Mouse (Mus musculus) left cerebral cortex, adult 9 months (tissue): ENCODE data around the gene Dph3.
A peak's percentile ranks its signal among the peaks of the same experiment; 100 is the strongest.

Source experiments
- DNase-seq, 2 experiments: peaks; one replicate each; pipeline ENCODE4 v3.0.0; 2022; ENCODE audit warnings: low spot score in 2 of 2

Dph3 gene

GRCm38 (mm10) chr14:32084761-32085485, 606 bp downstream of the Dph3 start, which contains the start of gene Oxnad1:
TSS of gene Oxnad1 (plus strand) at chr14:32085374.
- DNase-seq: no peak

GRCm38 (mm10) chr14:32083466-32083865, 2.1 kb downstream of the Dph3 start:
- DNase-seq: no peak

GRCm38 (mm10) chr14:32082891-32083290, 2.6 kb downstream of the Dph3 start:
- no peak for DNase-seq

GRCm38 (mm10) chr14:32081026-32081425, 4.5 kb downstream of the Dph3 start:
- DNase-seq: peak in 1 of 2 experiments; percentile 21

GRCm38 (mm10) chr14:32076896-32077575, 8.5 kb downstream of the Dph3 start:
- DNase-seq: peak in 1 of 2 experiments; percentile 55

- DNase-seq: no peak
Measured at GRCm38 (mm10) chr14:32073901-32074300, 11.6 kb downstream of the Dph3 start.

- peak; percentile 59 to 77 for DNase-seq
Measured at GRCm38 (mm10) chr14:32073211-32073685, 12.3 kb downstream of the Dph3 start.

- no peak for DNase-seq
Measured at GRCm38 (mm10) chr14:32072807-32073206, 12.7 kb downstream of the Dph3 start.

GRCm38 (mm10) chr14:32061398-32061797, 24.1 kb downstream of the Dph3 start:
- DNase-seq: no peak

- DNase-seq: no peak
Measured at GRCm38 (mm10) chr14:32057664-32058063, 27.9 kb downstream of the Dph3 start.

- DNase-seq: no peak
Measured at GRCm38 (mm10) chr14:32056675-32057074, 28.9 kb downstream of the Dph3 start.

GRCm38 (mm10) chr14:32055781-32056180, 29.7 kb downstream of the Dph3 start:
- no peak for DNase-seq

- DNase-seq: no peak
Measured at GRCm38 (mm10) chr14:32054788-32055187, 30.7 kb downstream of the Dph3 start.

- DNase-seq: no peak
Measured at GRCm38 (mm10) chr14:32053895-32054294, 31.6 kb downstream of the Dph3 start.

- DNase-seq: no peak
Measured at GRCm38 (mm10) chr14:32050171-32050570, 35.4 kb downstream of the Dph3 start.

GRCm38 (mm10) chr14:32046357-32046756, 39.2 kb downstream of the Dph3 start:
- no peak for DNase-seq

GRCm38 (mm10) chr14:32042108-32042507, 43.4 kb downstream of the Dph3 start:
- DNase-seq: no peak

- no peak for DNase-seq
Measured at GRCm38 (mm10) chr14:32037661-32038252, 47.8 kb downstream of the Dph3 start.

GRCm38 (mm10) chr14:32036482-32036881, 49.0 kb downstream of the Dph3 start:
- DNase-seq: no peak

- DNase-seq: peak in 1 of 2 experiments; percentile 79
Measured at GRCm38 (mm10) chr14:32032522-32032921, 53.0 kb downstream of the Dph3 start.
